Mouse (Mus musculus): ENCODE results near the gene Prkcb. TPM values are rescaled to one million over a fixed set of nuclear protein-coding genes. Genes with fewer than 3 reads are reported as not detected.

The Prkcb gene
- total RNA-seq, 2 experiments from 2014 or later, result 701 to 769 TPM

DNA sequence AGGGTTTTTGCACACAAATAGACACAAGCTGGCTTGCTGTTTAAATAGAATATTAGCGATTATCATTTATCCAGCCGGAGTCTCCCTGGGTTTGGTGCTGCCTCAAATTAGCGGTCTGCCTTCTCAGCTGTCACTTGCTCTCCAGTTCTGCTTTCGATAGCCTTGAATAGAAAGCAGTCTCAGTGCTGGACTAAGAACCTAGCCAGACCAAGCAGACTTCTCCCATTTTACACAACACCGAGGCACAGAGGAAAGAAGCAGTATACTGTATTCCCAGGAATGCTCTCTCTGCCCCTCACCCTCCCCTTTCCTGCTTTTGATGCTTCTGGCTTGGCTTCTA lies 107.4 kb downstream of the Prkcb start:
- no peak for DNase-seq (ENCODE audit: low spot score in 2 of 2)

DNA sequence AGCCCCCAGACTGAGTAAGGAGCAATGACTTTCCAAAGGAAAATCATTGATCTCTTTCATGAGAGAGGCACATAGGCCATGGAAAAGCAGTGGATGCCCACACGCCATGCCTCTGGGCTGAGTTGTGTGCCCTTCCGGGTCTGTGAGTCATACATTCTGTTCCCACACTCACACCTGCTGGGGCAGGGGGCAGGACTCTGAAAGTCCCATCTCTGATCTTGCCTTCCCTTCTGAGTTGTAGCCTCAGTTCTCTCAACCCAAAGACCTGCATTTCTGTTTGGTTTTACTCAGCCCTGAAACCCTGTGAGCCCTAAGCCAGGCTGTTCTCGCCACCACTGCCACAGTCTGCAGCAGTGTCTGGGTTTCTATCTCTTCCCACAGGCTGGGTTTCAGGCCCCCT lies 109.1 kb downstream of the Prkcb start:
- DNase-seq (ENCODE audit: low spot score in 2 of 2), result no peak

DNA sequence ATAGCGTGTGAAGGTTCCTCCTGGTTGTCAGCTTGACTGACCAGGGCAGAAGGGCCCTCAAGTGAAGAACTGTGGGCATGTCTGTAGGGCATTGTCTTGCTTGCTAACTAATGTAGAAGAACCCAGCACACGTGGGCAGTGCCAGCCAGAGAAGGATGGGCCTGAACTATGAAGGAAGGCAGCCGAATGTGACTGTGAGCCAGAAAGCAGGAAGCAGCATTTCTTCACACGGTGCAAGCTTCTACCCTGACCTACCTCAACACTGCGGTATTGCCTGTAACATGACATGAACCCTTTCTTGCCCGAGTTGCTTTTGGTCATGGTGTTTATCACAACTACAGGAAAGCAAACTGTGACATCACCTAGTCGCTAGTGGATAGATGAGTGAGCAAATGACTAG lies 113.5 kb downstream of the Prkcb start:
- no peak for DNase-seq (ENCODE audit: low spot score in 2 of 2)

DNA sequence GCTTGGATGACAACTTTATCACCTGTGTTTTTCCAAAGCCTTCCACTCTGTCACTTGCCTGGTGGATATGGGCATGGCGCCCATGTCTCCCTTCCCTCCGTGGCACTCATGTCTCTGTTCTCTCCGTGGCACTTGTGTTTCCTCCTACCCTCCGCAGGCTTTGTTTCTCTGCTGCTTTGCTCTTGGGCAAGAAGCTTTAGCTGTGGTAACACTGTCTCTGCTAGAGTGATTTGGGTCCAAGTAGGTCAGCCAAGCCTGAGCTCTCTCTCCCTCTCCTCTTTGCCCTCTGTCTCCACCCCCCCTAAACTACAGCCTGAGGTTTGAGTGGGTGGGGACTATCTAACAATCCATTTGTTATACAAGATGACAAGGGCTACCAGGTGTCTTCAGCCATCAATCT lies 114.8 kb downstream of the Prkcb start:
- DNase-seq (ENCODE audit: low spot score in 2 of 2), result no peak

DNA sequence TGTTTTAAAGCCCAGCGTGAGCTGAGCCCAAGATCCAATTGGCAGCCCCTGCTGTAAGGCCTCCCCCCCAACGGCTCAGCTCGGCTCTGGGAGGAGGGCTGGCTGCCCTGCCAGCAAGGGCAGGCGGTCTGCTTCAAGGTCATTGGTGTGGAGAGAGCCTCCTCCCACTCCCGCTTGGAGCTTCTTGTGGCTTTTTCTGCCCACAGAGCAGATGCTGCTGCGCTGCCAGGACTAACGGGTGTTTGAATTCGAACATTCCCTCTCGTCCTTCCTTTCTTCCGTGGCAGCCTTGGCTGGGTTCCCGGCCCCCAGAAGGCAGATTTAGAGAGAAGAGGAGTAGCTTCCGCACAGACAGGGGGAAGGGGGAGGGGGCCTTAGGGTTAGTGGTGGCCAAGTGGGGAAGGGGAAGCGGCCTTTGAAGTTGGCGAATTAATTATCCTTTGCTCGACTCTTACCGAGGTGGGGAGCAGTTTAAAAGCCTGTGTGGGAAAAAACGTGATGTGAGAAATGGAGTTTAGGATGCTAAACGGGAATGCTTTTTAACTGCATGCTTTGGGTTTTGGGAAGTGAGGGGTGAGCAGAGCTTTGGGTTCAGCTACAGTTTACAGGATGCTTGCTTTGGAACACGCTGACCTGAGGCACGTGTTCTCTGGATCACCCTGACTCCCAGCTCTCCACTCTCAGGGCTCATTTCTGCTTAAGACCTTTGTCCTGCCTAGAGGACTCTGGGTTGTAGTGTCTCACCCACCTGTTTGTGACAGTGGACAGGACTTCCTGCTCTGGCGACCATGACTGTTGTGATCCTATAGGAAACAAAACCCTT lies 116.2 kb downstream of the Prkcb start:
- peak; percentile 85 to 90 for DNase-seq (ENCODE audit: low spot score in 2 of 2)

DNA sequence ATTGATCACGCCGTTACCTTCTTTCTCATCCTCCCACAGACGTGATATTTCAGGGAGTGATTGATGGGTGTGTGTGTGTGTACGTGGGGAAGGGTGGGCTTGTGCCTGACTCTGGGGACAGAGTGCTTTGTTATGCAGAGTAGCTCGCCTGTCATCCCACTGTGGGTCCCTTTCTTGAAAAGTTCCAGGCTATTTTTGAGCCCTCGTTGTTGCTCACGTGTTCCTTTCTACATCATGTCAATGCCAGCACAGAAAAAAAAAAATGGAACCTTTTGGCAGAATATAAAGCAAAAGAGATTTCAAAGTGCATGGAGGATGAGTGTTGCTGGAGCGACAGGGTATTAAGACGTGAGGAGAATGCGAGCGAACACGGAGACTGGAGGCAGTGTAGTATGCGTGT lies 118.1 kb downstream of the Prkcb start:
- DNase-seq (ENCODE audit: low spot score in 2 of 2), result no peak

DNA sequence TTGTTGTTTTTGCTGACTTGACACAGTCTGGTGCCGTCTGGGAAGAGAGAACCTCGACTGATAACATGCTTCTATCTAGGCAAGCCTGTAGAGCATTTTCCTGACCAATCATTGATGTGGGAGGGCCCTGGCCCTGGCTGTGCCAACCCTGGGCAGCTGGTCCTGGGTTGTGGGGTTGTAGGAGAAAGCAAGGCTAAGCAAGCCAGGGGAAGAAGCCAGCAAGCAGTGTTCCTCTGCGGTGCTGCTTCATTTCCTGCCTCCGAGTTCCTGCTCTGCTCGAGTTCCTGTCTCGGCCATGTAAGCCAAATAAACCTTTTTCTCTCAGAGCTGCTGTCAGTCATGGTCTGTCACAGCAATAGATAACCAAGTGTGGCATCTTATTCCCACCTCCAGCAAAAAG lies 121.4 kb downstream of the Prkcb start:
- no peak for DNase-seq (ENCODE audit: low spot score in 2 of 2)

DNA sequence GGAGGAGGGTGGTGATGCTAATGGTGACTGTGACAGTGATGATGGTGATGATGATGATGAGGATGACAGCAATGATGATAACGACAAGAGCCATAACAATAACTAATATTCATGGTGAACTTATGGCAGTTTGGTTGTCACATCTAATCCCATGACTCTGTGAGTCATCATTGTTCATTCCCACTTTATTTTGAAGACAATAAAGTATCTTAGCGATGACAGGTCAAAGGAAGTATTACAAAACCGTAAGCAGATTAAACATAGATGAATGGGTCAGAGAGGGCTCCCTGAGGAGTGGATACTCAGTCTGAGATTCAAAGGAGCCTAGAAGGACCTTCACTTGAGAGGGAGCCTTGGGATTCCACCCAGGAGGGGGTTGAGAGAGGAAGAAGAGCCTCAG lies 122.3 kb downstream of the Prkcb start:
- DNase-seq (ENCODE audit: low spot score in 2 of 2), result no peak

DNA sequence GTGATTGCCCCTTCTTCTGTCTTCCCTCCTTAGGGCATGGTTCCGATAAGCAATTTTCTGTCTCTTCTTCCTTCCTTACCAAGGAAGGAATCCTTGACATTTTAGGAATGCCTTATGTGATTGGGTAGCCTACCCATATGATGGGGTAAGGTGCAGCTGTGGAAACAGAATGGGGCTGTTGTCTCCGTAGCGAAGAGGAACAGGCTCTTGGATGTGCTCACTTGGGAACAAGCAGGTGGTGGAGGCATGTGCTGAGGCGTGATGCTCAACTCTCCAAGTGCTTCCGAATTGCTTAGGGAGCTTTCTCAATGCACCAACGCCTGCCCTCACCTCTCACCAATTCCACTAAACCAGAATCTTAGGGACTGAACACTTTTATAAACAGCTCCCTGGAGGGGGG lies 124.7 kb downstream of the Prkcb start:
- DNase-seq (ENCODE audit: low spot score in 2 of 2), result peak; percentile 29 to 60

DNA sequence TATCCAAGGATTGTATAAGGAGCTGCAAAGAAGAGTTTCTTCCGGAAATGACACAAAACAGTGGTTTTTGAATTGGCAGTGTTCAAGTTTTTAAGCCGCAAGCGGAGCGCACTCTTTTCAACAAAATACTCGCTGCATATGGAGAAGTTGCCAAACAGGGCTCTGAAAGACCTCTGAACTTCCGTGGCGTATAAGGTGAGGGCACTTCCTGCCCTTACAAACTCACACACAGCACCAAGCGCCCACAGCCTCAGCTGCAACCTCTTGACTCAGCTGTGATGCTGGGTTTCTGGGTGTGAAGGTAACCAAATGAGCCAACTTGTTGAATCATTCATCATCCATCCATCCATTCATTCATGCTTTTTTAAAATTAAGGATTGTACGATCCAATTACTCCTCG lies 125.6 kb downstream of the Prkcb start:
- no peak for DNase-seq (ENCODE audit: low spot score in 2 of 2)

DNA sequence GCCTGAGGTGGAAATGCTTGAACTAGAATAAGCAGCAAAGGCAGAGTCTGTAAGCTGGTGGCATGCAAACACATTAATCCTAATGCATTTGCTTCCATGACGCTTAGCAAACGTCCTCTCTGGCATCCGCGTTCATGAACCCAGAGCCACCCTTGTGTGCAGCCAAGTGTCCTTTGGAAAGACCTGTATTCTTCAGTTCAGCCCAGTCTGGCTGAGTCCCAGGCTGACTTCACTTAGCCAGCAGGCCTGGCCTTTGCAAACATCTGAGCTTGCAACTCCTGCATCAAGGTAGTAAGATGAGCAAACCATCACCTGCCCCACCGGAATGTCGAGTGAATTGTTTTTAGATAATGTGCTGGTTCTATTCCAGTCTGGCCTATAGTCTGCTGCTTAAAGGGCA lies 126.1 kb downstream of the Prkcb start:
- no peak for DNase-seq (ENCODE audit: low spot score in 2 of 2)

DNA sequence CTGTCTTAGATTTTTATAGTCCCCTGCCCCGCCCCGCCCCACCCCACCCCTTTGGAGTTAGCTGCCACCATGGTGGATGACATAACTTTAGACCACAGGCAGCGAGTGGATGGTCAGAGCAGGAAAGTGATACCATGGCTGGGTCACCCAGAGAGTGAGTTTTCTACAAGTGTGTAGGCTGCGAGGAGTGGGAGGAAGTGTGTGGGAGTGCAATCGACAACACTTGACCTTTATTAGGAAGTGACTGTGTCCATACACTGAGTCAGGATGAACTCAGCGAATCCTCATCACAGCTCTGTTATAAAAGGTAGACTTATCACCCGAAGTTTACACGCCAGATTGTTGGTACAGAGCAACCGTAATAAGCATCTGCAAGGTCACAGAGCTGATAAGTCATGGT lies 126.8 kb downstream of the Prkcb start:
- DNase-seq (ENCODE audit: low spot score in 2 of 2), result no peak

DNA sequence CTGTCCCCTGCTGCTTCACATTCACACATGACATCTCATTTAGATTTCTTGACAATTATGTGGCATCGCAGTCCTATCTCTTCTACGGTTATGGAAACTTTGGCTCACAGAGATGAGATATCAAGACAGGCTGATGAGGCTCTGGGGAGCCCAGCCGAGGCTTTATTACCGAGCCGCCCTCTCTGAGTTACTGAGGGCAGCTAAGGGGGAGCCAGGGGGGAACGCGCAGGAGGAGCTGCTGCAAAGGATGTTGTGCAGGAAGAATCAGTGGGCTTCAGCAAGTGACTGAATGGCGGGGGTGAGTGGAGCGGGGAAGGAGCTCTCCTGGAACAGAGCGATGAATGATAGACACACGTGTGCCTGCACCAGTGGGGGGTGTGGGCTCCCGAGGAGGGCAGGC lies 127.4 kb downstream of the Prkcb start:
- no peak for DNase-seq (ENCODE audit: low spot score in 2 of 2)

DNA sequence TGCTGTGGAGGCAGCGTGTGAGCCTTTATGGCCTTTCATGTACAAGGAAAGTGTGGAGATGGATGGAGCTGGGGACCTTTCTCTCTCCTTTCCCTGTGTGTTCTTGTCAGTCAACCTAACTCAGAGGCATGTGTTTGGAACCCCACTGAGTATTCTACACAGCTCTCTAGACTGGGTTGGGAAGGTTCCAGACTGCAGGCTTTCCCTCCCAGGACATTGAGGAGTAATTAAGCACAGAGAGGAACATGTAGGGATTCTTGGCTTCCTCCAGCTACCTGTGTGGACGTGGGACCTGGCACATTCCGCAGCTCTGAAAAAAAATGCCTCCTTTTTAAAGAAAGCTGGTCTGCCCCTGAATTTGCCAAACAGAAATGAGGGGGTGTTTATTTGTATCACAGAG lies 130.0 kb downstream of the Prkcb start:
- DNase-seq (ENCODE audit: low spot score in 2 of 2), result no peak

DNA sequence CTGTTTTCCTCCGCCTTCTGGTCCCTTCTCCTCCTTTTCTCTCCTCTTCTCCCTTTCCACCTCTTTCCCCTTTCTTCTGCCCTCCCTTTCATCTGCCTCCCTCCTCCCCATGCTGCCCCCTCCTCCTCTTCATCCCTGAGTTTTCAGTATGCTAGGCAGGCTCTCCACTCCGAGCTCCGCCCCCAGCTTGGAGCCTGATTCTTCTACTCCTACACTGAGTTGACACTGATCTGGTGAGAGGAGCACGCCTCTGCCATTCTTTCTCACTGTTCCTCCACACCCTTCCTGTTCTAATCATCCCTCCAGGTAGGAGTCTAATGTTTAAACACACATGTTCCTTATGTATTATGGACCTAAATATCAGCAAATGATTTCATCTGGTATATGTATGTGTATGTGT lies 135.3 kb downstream of the Prkcb start:
- no peak for DNase-seq (ENCODE audit: low spot score in 2 of 2)

DNA sequence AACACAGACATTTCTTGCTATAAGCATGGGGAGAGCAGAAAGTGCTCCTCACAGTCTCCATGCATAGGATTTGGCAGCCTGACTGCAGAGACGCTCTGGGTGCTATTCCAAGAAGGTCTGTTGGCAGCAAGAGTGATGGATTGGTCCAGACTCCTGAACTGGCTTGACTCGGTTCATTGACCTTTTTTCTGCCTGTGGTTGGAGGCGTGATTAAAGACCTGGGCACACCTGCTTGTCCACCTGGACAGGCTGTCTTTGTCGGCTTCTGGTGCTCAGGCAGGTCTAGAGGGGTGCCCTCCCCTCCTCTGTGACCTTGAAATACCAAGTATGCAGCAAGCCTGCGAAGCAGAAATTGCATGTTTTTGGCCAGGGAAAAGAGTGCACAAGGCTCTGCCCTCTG lies 140.6 kb downstream of the Prkcb start:
- no peak for DNase-seq (ENCODE audit: low spot score in 2 of 2)

DNA sequence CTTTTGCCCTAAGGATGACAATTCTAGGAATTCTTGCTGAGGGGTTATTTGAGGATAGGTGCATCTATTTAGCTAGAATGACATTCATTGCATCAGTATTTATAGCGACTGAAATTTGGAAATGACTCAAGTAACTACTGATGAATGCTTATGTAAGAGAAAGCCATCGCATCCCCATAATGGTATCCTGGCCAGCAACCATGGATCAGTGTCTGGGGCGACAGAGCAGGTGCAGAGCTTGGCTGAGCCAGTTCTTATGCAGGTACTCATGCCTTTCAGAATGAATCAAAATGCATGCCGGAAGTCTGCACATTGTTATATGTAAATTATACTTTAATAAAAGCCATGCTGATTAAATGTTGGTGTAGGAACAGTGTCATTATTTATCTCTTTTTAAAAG lies 143.8 kb downstream of the Prkcb start:
- no peak for DNase-seq (ENCODE audit: low spot score in 2 of 2)

DNA sequence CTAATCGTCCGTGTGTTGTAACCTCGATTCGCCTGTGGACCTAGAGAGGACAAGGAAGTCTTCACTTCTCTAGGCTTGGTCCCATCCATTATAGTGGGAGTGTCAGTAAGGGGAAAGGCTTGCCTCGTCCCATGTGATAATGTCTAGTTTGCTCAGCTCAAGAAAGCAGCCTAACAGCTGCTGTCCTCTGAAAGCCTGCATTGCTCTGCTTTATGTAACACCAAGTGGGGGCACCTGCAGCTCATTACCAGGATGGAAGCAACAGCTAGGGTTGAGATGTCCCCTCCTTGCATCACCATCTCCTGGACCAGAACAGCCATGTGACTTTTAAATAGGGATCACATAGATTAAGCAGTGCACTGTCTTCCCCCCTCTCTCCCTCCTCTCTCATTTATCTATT lies 144.8 kb downstream of the Prkcb start:
- no peak for DNase-seq (ENCODE audit: low spot score in 2 of 2)

DNA sequence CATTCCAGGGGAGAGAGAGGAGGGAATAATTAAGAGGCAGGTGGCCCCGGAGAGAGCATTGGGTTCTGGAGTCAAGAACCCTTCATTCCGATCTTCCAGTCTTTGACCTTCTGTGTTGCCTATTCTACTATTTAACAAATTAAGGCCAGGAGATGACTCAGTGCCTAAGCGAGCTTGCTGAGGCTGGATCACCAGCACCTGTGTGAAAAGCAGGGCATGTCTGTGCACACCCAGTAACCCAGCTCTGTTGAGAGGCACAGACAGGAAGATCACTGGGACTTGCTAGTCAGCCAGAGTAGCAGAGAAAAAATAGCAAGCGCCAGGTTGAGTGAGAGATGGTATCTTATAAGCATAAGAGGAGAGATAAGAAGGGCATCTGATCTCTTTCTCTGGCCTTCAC lies 146.4 kb downstream of the Prkcb start:
- DNase-seq (ENCODE audit: low spot score in 2 of 2), result no peak

DNA sequence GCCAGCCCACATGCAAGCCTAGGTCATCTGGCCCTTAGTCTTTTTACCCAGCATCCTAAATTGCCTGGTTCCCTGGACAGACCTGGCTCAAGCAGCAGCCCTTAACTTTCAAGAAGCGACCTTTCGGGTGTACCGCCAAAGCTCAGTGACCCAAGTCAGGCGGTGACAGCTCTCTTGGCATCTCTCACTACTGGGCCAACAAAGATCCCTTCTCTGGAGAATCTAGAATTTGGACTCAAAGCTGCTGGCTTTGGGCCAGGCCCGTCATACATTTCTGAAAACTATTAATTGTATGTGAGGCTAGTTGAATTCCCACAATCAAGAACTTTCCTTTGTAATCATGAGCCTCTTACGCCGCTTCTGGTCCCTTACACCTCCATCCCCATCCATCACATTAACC lies 147.0 kb downstream of the Prkcb start:
- DNase-seq (ENCODE audit: low spot score in 2 of 2), result no peak

DNA sequence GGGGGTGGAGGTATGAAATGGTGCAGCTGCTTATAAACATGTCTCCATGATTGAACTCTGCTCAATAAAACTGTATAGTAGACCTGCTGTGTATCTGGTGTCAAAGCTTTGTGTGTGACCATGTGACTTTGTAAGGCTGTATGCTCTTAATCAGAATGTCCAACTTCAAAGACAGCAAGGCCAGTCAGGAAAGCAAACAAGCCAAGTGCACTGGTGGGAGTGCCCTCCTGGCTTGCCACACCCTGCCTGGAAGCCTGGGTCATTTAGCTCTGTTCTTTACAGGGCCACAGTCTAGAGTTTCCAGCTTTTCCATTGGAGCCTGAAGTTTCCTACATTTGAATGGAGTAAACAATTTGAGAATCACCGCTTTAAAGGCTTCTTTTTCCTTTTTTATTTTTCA lies 148.8 kb downstream of the Prkcb start:
- no peak for DNase-seq (ENCODE audit: low spot score in 2 of 2)

DNA sequence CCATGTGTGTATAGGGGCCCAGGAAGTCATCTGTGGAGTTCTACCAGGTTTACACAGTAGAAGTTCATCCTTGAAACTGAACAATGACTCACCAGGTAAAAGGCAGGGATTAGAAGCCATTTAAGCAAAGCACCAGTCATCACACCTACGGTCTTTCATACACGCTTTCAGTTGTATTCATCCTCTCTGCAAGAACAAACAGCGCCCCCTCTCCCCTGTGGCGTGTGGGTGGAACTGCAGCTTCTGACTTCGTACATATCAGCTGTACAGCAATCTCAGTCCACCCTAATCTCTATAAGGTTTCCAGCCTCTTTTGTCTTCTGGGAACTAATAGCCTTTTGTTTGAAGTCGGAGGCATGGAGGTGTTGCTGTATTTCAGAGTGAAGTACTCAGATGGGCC lies 156.5 kb downstream of the Prkcb start:
- DNase-seq (ENCODE audit: low spot score in 2 of 2), result peak in 1 of 2 experiments; percentile 59

DNA sequence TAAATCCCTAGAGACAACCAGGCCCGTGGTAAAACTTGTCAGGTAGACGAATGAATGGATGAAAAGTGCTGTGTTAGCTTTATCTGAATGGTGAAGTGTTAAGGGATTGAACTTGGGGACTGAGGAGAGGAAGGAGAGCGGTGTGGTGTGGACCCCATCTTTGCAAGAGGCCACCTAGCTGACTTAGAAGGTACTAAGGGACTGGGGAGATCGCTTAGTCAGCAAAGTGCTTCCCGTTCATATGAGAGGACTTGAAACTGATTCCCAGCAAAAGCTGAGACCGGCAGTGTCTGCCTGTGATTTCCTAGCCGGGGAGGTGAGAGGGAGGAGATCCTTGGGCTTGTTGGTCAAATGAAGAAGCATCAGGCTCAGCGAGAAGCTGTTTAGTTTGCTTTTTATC lies 164.1 kb downstream of the Prkcb start:
- no peak for DNase-seq (ENCODE audit: low spot score in 2 of 2)
